Mouse (Mus musculus) megakaryocyte, embryonic 14.5 days (primary cell): ENCODE measurements around the gene Btnl4. TPM values are rescaled to one million over a fixed set of nuclear protein-coding genes. Genes with fewer than 3 reads are reported as not detected.
"Not testable (repeated sequence)": the region's sequence is repeated elsewhere in the genome, so short reads cannot be mapped to it uniquely, and the experiment has no call there.

Source experiments
- H3K27me3 ChIP-seq: replicated peaks from 2 replicates; pipeline ENCODE3; 2012; ENCODE audit warnings: inconsistent platforms
- H3K36me3 ChIP-seq: replicated peaks from 2 replicates; pipeline ENCODE3; 2012; ENCODE audit warnings: low read length, inconsistent platforms, mixed read lengths
- H3K4me1 ChIP-seq: 2 replicates; pipeline ENCODE4 v1.6.1; 2012; ENCODE audit warnings: inconsistent platforms
- H3K4me3 ChIP-seq: replicated peaks from 2 replicates; pipeline ENCODE3; 2012; ENCODE audit warnings: moderate library complexity, mild to moderate bottlenecking, inconsistent platforms
- H3K9me3 ChIP-seq: 2 replicates; pipeline ENCODE4 v1.6.1; 2012; ENCODE audit warnings: inconsistent platforms
- FLI1 ChIP-seq: IDR thresholded peaks from 2 replicates; pipeline ENCODE4 v1.6.1; 2012; ENCODE audit warnings: low read length, inconsistent platforms, mixed read lengths
- GATA1 ChIP-seq: IDR thresholded peaks from 3 replicates; pipeline ENCODE4 v1.6.1; 2012; ENCODE audit warnings: mixed read lengths, low read length, inconsistent platforms, borderline replicate concordance
- polyA plus RNA-seq: library from polyadenylated mRNA; stranded (reverse); fragments of >175 nt; gene quantifications from 2 replicates; pipeline ENCODE4 v1.2.3, GENCODE M21; 2012; ENCODE audit warnings: low replicate concordance; ENCODE audit not compliant: insufficient read depth

Gene Btnl4
- polyA plus RNA-seq = not detected in 2 replicates

GRCm38 (mm10) chr17:34477238-34478013 is at the start of gene Btnl4:
TSS of gene Btnl4 (minus strand) at chr17:34477318.
- not testable (repeated sequence) for H3K4me3 ChIP-seq, H3K9me3 ChIP-seq, H3K4me1 ChIP-seq, H3K36me3 ChIP-seq
- peaks cover 40% of the 10 kb centered on the region for H3K27me3 ChIP-seq

- TF ChIP-seq FLI1 = no peak
- no peak for TF ChIP-seq GATA1
- Histone ChIP-seq H3K4me1 (no peaks in the 10 kb centered on the region), H3K27me3 (peaks cover 3% of the 10 kb centered on the region), H3K36me3 (no peaks in the 10 kb centered on the region), H3K9me3 (no peaks in the 10 kb centered on the region), H3K4me3 (no peak overlapping the region)
These were observed 41.9 kb upstream of the Btnl4 start for GRCm38 (mm10) chr17:34519001-34519400.

- H3K36me3 ChIP-seq, H3K27me3 ChIP-seq, H3K4me3 ChIP-seq, H3K4me1 ChIP-seq, H3K9me3 ChIP-seq: not testable (repeated sequence)
These were observed 41.5 kb upstream of the Btnl4 start for GRCm38 (mm10) chr17:34518571-34518970.

GRCm38 (mm10) chr17:34517795-34518194 is 40.7 kb upstream of the Btnl4 start:
- TF ChIP-seq FLI1 = no peak
- H3K27me3 ChIP-seq = peaks cover 3% of the 10 kb centered on the region
- no peaks in the 10 kb centered on the region for H3K4me1 ChIP-seq
- no peak overlapping the region for H3K4me3 ChIP-seq
- no peaks in the 10 kb centered on the region for H3K36me3 ChIP-seq
- H3K9me3 ChIP-seq = no peaks in the 10 kb centered on the region

GRCm38 (mm10) chr17:34517252-34517651 is 40.1 kb upstream of the Btnl4 start, which contains the start of gene Btnl6:
TSS of gene Btnl6 (minus strand) at chr17:34517352.
- Histone ChIP-seq H3K27me3 (peaks cover 3% of the 10 kb centered on the region), H3K36me3 (no peaks in the 10 kb centered on the region), H3K9me3 (no peaks in the 10 kb centered on the region), H3K4me1 (no peaks in the 10 kb centered on the region), H3K4me3 (no peak within 1 kb of the TSS)
- TF ChIP-seq GATA1 (no peak), FLI1 (no peak)

- Histone ChIP-seq H3K4me3 (no peak overlapping the region), H3K9me3 (no peaks in the 10 kb centered on the region), H3K4me1 (no peaks in the 10 kb centered on the region), H3K36me3 (no peaks in the 10 kb centered on the region), H3K27me3 (peaks cover 3% of the 10 kb centered on the region)
- no peak for TF ChIP-seq GATA1
- no peak for TF ChIP-seq FLI1
These were observed 39.4 kb upstream of the Btnl4 start for GRCm38 (mm10) chr17:34516514-34516913.

GRCm38 (mm10) chr17:34511723-34512122 is 34.6 kb upstream of the Btnl4 start:
- not testable (repeated sequence) for H3K4me1 ChIP-seq, H3K36me3 ChIP-seq, H3K4me3 ChIP-seq, H3K27me3 ChIP-seq, H3K9me3 ChIP-seq

- TF ChIP-seq GATA1 (no peak), FLI1 (no peak)
- Histone ChIP-seq H3K9me3 (no peaks in the 10 kb centered on the region), H3K4me3 (no peak overlapping the region), H3K4me1 (no peaks in the 10 kb centered on the region), H3K27me3 (no peaks in the 10 kb centered on the region), H3K36me3 (no peaks in the 10 kb centered on the region)
These were observed 30.5 kb upstream of the Btnl4 start for GRCm38 (mm10) chr17:34507591-34507990.

GRCm38 (mm10) chr17:34497726-34498125 is 20.6 kb upstream of the Btnl4 start:
- H3K36me3 ChIP-seq, H3K9me3 ChIP-seq, H3K4me1 ChIP-seq, H3K4me3 ChIP-seq: not testable (repeated sequence)
- H3K27me3 ChIP-seq = peaks cover 12% of the 10 kb centered on the region

- not testable (repeated sequence) for H3K4me1 ChIP-seq, H3K36me3 ChIP-seq, H3K4me3 ChIP-seq, H3K9me3 ChIP-seq
- H3K27me3 ChIP-seq = peaks cover 14% of the 10 kb centered on the region
These were observed 20.2 kb upstream of the Btnl4 start for GRCm38 (mm10) chr17:34497319-34497718.

- TF ChIP-seq FLI1 = no peak
- no peak for TF ChIP-seq GATA1
- Histone ChIP-seq H3K9me3 (no peaks in the 10 kb centered on the region), H3K4me1 (no peaks in the 10 kb centered on the region), H3K4me3 (no peak overlapping the region), H3K27me3 (peaks cover 17% of the 10 kb centered on the region), H3K36me3 (no peaks in the 10 kb centered on the region)
These were observed 19.4 kb upstream of the Btnl4 start for GRCm38 (mm10) chr17:34496539-34496938.

GRCm38 (mm10) chr17:34495156-34495555 is 18.0 kb upstream of the Btnl4 start:
- H3K27me3 ChIP-seq = peaks cover 17% of the 10 kb centered on the region

More at GRCm38 (mm10) chr17:34495156-34495555, 18.0 kb upstream of the Btnl4 start:
- not testable (repeated sequence) for H3K4me1 ChIP-seq, H3K4me3 ChIP-seq, H3K36me3 ChIP-seq, H3K9me3 ChIP-seq
